Mouse (Mus musculus) left cerebral cortex, adult 9 months (tissue): Measurements from ENCODE around the gene Pla1a.

Experiments
- DNase-seq, 2 experiments: peaks; one replicate each; pipeline ENCODE4 v3.0.0; 2022; ENCODE audit warnings: low spot score in 2 of 2

Pla1a gene

GRCm38 (mm10) chr16:38369000-38369399 is 63.9 kb downstream of the Pla1a start:
- DNase-seq = no peak

GRCm38 (mm10) chr16:38368336-38368735 is 64.6 kb downstream of the Pla1a start:
- DNase-seq = peak; percentile 74 to 91

GRCm38 (mm10) chr16:38366231-38366630 is 66.7 kb downstream of the Pla1a start:
- DNase-seq = peak in 1 of 2 experiments; percentile 31

- DNase-seq = no peak
Measured at GRCm38 (mm10) chr16:38365390-38365789, 67.6 kb downstream of the Pla1a start.

- no peak for DNase-seq
Measured at GRCm38 (mm10) chr16:38363657-38364056, 69.3 kb downstream of the Pla1a start.

- DNase-seq = no peak
Measured at GRCm38 (mm10) chr16:38363256-38363595, 69.7 kb downstream of the Pla1a start.

- DNase-seq = no peak
Measured at GRCm38 (mm10) chr16:38362493-38363255, 70.3 kb downstream of the Pla1a start.

- DNase-seq = no peak
Measured at GRCm38 (mm10) chr16:38361933-38362332, 71.0 kb downstream of the Pla1a start, which contains the start of gene Popdc2. Popdc2 (plus strand) TSS chr16:38362209.

- DNase-seq = no peak
Measured at GRCm38 (mm10) chr16:38360317-38360716, 72.6 kb downstream of the Pla1a start.

- DNase-seq = no peak
Measured at GRCm38 (mm10) chr16:38359857-38360256, 73.1 kb downstream of the Pla1a start.

GRCm38 (mm10) chr16:38359241-38359640 is 73.7 kb downstream of the Pla1a start:
- DNase-seq = no peak

GRCm38 (mm10) chr16:38358256-38358812 is 74.6 kb downstream of the Pla1a start:
- no peak for DNase-seq

GRCm38 (mm10) chr16:38354185-38354913 is 78.6 kb downstream of the Pla1a start:
- DNase-seq = no peak

GRCm38 (mm10) chr16:38353642-38354041 is 79.3 kb downstream of the Pla1a start:
- DNase-seq = no peak

- DNase-seq = no peak
Measured at GRCm38 (mm10) chr16:38352851-38353250, 80.1 kb downstream of the Pla1a start.

- DNase-seq = no peak
Measured at GRCm38 (mm10) chr16:38352031-38352430, 80.9 kb downstream of the Pla1a start.

GRCm38 (mm10) chr16:38350939-38351338 is 82.0 kb downstream of the Pla1a start:
- no peak for DNase-seq

GRCm38 (mm10) chr16:38350361-38350855 is 82.5 kb downstream of the Pla1a start:
- DNase-seq = no peak

- no peak for DNase-seq
Measured at GRCm38 (mm10) chr16:38349881-38350280, 83.1 kb downstream of the Pla1a start.

GRCm38 (mm10) chr16:38348217-38348761 is 84.7 kb downstream of the Pla1a start:
- no peak for DNase-seq

- DNase-seq = no peak
Measured at GRCm38 (mm10) chr16:38347588-38347987, 85.4 kb downstream of the Pla1a start.
